Mouse (Mus musculus) heart, postnatal 0 days (tissue): ENCODE data around the gene Tmed1. TPM values are rescaled to one million over a fixed set of nuclear protein-coding genes. Genes with fewer than 3 reads are reported as not detected.
A peak's percentile ranks its signal among the peaks of the same experiment; 100 is the strongest.
"Not testable (repeated sequence)": the region's sequence is repeated elsewhere in the genome, so short reads cannot be mapped to it uniquely, and the experiment has no call there.

Source experiments
- ATAC-seq: fragments of 200-750 bp; cut with Nextera tagmentation; 2 replicates; pipeline ENCODE4 v1.8.0; 2017; ENCODE audit warnings: low read depth, moderate number of reproducible peaks, moderate library complexity; ENCODE audit not compliant: insufficient read depth
- DNase-seq: peaks from one replicate; pipeline ENCODE4 v3.0.0-alpha.2; 2016; ENCODE audit warnings: low spot score
- H3K27ac ChIP-seq: fragments of 300-500 bp; sonication (generic); 2 replicates; pipeline ENCODE4 v1.5.1; 2014; ENCODE audit warnings: low read depth, mild to moderate bottlenecking
- H3K27me3 ChIP-seq: fragments of 300-500 bp; sonication (generic); 2 replicates; pipeline ENCODE4 v1.6.1; 2014; ENCODE audit warnings: low read length, mixed read lengths; ENCODE audit not compliant: control insufficient read depth, insufficient read depth
- H3K36me3 ChIP-seq: fragments of 300-500 bp; sonication (generic); replicated peaks from 2 replicates; pipeline ENCODE4 v1.6.1; 2014; ENCODE audit warnings: low read length, mixed read lengths; ENCODE audit not compliant: control insufficient read depth, insufficient read depth
- H3K4me1 ChIP-seq: fragments of 300-500 bp; sonication (generic); 2 replicates; pipeline ENCODE4 v1.6.1; 2014; ENCODE audit warnings: antibody characterized with exemption; ENCODE audit not compliant: control insufficient read depth, insufficient read depth
- H3K4me2 ChIP-seq: fragments of 300-500 bp; sonication (generic); 2 replicates; pipeline ENCODE4 v1.6.1; 2014; ENCODE audit warnings: low read depth, mild to moderate bottlenecking, low read length, moderate library complexity
- H3K4me3 ChIP-seq: fragments of 300-500 bp; sonication (generic); 2 replicates; pipeline ENCODE4 v1.5.1; 2014; ENCODE audit warnings: low read depth, low read length
- H3K9ac ChIP-seq: fragments of 300-500 bp; sonication (generic); replicated peaks from 2 replicates; pipeline ENCODE4 v1.6.1; 2014; ENCODE audit warnings: low read depth, low read length, mixed read lengths
- H3K9me3 ChIP-seq: fragments of 300-500 bp; sonication (generic); replicated peaks from 2 replicates; pipeline ENCODE4 v1.6.1; 2016; ENCODE audit warnings: low read length; ENCODE audit not compliant: control insufficient read depth
- CTCF ChIP-seq: IDR thresholded peaks from 2 replicates; pipeline ENCODE4 v1.5.1; 2016; ENCODE audit warnings: antibody characterized with exemption, control low read depth, low read depth
- EP300 ChIP-seq: IDR thresholded peaks from 2 replicates; pipeline ENCODE4 v1.6.1; 2016; ENCODE audit warnings: antibody characterized with exemption, low read depth
- WGBS: fragments of 180-500 bp; shearing (Covaris S2); extraction: QIAGEN DNeasy Blood & Tissue Kit; methylation state at CpG from one replicate; pipeline ENCODE4 v1.1.7; 2014; 5-methylcytosine and 5-hydroxymethylcytosine counted together
- polyA plus RNA-seq: library from polyadenylated mRNA; unstranded; fragments of >200 nt; fragmentation: Nextera tagmentation; extraction: Ambion mirVana; gene quantifications from 2 replicates; pipeline ENCODE4 v1.2.1, GENCODE M21; 2015
- total RNA-seq: library from RNA; depleted of rRNA; stranded (reverse); fragments of >200 nt; gene quantifications from 2 replicates; pipeline ENCODE4 v1.2.3, GENCODE M21; 2014; ENCODE audit warnings: low replicate concordance

Tmed1 gene
- total and polyA plus RNA-seq, 2 experiments from 2014 or later = 70.5 to 83.7 TPM

DNA sequence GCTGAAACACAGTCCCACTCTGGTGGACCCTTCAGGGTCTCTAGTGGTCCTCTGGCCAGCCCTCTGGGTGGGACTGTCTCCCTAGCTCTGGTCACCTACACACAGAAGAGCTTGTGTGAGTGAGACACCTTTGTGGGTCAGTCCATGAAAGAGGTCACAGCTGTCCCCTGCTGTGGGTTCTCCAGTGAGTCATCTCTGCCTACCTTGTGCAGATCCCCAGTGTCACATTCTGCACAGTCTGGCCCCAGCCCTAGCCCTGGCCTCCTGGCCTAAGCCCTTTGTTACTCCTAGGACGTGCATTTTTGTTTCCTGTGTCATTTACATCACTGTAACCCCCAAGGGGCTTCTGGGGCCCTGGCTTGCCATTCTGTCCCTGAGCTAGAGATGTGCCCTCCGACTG lies 16.1 kb downstream of the Tmed1 start:
- TF ChIP-seq CTCF (no peak), EP300 (no peak)
- no peak overlapping the region for H3K4me2 ChIP-seq
- no peak overlapping the region for H3K9ac ChIP-seq
- ATAC-seq (no peak), DNase-seq (no peak)
- 72% methylated on average over 2 of the region's 2 CpGs for WGBS
- no peak overlapping the region for H3K27ac ChIP-seq
- H3K4me1 ChIP-seq = no peaks in the 10 kb centered on the region
- H3K9me3 ChIP-seq = no peaks in the 10 kb centered on the region
- H3K4me3 ChIP-seq = no peak overlapping the region
- H3K36me3 ChIP-seq = peaks cover 78% of the 10 kb centered on the region
- H3K27me3 ChIP-seq = no peaks in the 10 kb centered on the region

DNA sequence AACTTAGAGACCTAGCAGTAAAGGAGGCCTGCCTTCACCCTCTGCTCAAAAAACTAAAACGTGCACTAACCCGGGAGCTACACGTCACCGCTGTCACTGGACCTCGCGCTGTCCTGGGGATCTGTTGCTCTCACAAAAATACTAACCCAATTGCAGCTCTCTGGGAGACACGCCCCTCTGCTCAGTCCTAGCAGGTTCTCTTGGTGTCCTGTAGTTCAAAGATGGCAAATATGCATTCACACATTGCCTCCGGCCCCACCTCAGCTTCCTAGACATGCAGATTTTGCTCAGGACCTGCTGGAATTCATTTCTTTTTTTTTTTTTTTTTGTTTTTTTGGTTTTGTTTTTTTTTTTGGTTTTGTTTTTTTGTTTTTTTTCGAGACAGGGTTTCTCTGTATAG lies 19.4 kb downstream of the Tmed1 start:
- H3K27me3 ChIP-seq = no peaks in the 10 kb centered on the region
- no peak for TF ChIP-seq CTCF
- TF ChIP-seq EP300 = no peak
- H3K9ac ChIP-seq = no peak overlapping the region
- H3K36me3 ChIP-seq = peaks cover 86% of the 10 kb centered on the region
- no peak overlapping the region for H3K4me3 ChIP-seq
- H3K4me1 ChIP-seq = no peaks in the 10 kb centered on the region
- H3K4me2 ChIP-seq = no peak overlapping the region
- DNase-seq (no peak), ATAC-seq (no peak)
- no peak overlapping the region for H3K27ac ChIP-seq
- WGBS = 90% methylated on average over 9 of the region's 9 CpGs
- H3K9me3 ChIP-seq = no peaks in the 10 kb centered on the region

DNA sequence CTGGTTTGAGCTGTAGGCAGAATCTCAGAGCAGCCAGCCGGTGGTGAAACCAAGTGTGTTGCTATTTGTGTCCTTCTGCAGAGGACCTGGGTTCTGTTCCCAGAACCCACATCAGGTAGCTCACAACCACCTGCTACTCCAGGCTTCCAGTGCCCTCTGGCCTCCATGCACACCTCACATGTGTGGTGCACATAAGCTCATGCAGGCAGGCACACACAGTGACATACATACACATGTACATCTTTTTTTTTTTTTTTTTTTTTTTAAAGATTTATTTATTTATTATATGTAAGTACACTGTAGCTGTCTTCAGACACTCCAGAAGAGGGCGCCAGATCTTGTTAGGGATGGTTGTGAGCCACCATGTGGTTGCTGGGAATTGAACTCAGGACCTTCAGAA lies 21.8 kb downstream of the Tmed1 start:
- H3K27ac ChIP-seq, H3K9ac ChIP-seq, H3K4me1 ChIP-seq, DNase-seq, H3K4me3 ChIP-seq, H3K9me3 ChIP-seq, H3K4me2 ChIP-seq, H3K27me3 ChIP-seq, ATAC-seq: not testable (repeated sequence)
- WGBS = 95% methylated on average over 1 of the region's 2 CpGs
- peaks cover 86% of the 10 kb centered on the region for H3K36me3 ChIP-seq

DNA sequence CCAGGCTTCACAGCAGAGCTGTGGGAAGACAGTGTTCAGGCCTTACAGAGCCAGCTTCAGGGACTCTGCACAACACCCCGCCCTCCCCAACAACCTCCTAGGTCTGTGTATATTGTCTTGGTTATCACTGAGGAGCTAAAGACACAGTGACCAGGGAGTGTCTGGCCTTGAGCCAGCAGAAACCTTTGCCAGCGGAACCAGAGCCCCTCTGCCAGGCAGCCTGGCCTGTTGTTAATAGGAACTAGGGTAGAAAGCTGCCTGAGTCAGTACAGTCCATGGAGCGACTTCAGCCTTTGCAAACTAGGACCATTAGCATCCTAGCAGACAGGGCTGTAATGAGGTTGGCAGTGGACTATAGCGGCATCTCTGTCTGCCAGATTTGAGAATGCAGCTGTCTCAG lies 26.0 kb downstream of the Tmed1 start:
- Histone ChIP-seq H3K9me3 (no peaks in the 10 kb centered on the region), H3K27me3 (no peaks in the 10 kb centered on the region), H3K36me3 (peaks cover 88% of the 10 kb centered on the region), H3K9ac (no peak overlapping the region), H3K4me3 (no peak overlapping the region), H3K27ac (no peak overlapping the region), H3K4me2 (no peak overlapping the region), H3K4me1 (no peaks in the 10 kb centered on the region)
- 64% methylated on average over 4 of the region's 4 CpGs for WGBS
- TF ChIP-seq CTCF (no peak), EP300 (no peak)
- DNase-seq = no peak
- no peak for ATAC-seq

DNA sequence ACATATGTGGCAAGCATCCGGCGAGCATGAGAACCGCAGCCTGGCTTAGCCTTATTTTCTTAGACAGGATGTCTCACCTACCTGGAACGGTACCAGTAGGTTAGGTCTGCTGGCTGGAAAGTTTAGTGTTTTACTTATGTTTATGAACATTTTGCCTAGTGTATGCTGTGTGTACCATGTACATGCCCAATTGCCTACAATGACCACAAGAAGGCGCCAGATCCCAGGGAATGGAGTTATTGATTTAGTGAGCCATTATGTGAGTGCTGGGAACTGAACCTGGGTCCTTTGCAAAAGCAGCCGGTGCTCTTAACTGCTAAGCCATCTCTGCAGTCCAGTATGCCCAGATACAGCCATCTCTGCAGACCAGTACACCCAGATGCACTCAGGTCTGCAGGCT lies 32.3 kb downstream of the Tmed1 start:
- Histone ChIP-seq H3K36me3 (peaks cover 98% of the 10 kb centered on the region), H3K9ac (no peak overlapping the region), H3K4me2 (no peak overlapping the region), H3K9me3 (no peaks in the 10 kb centered on the region), H3K4me1 (no peaks in the 10 kb centered on the region), H3K27me3 (no peaks in the 10 kb centered on the region), H3K27ac (no peak overlapping the region), H3K4me3 (no peak overlapping the region)
- 98% methylated on average over 6 of the region's 6 CpGs for WGBS
- 0 out of 2 replicates have a peak, but pooled peaks have one; percentile 7 for TF ChIP-seq CTCF
- TF ChIP-seq EP300 = no peak
- ATAC-seq = no peak
- DNase-seq = no peak

DNA sequence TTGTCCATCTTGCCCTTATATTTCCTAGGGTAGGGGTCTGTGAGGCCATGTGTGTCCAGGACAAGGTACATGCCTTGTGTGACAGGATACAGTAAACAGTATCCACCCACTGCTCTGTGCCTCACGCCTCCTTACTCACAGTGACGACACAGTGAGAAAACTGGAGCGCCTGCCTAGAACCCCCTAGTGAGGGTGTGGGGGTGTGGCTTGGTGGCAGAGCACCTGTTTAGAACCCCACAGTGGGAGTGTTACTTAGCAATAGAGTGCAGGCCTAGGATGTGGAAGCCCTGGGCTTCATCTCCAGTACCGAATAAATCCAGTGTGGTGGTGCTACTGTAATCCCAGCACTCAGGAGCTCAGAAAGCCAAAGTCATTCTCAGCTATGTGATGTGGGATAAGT lies 37.1 kb downstream of the Tmed1 start:
- Histone ChIP-seq H3K9me3 (no peaks in the 10 kb centered on the region), H3K36me3 (peaks cover 89% of the 10 kb centered on the region), H3K27ac (no peak overlapping the region), H3K9ac (no peak overlapping the region), H3K4me3 (no peak overlapping the region), H3K4me1 (no peaks in the 10 kb centered on the region), H3K27me3 (no peaks in the 10 kb centered on the region), H3K4me2 (no peak overlapping the region)
- ATAC-seq (no peak), DNase-seq (no peak)
- WGBS = 81% methylated on average over 4 of the region's 4 CpGs
- TF ChIP-seq EP300 (no peak), CTCF (no peak)
